Mouse (Mus musculus) right cerebral cortex, adult 18-20 months (tissue): ENCODE data around the gene Zbp1.

Source experiments
- DNase-seq: peaks from one replicate; pipeline ENCODE4 v3.0.0; 2022; ENCODE audit warnings: mixed read lengths

Gene Zbp1

GRCm38 (mm10) chr2:173175703-173176102 lies 43.0 kb downstream of the Zbp1 start:
- no peak for DNase-seq

GRCm38 (mm10) chr2:173174569-173174968 lies 44.2 kb downstream of the Zbp1 start:
- no peak for DNase-seq

GRCm38 (mm10) chr2:173173521-173174511 lies 44.9 kb downstream of the Zbp1 start:
- peak; percentile 83 for DNase-seq

GRCm38 (mm10) chr2:173173008-173173407 lies 45.7 kb downstream of the Zbp1 start:
- DNase-seq = no peak

DNA sequence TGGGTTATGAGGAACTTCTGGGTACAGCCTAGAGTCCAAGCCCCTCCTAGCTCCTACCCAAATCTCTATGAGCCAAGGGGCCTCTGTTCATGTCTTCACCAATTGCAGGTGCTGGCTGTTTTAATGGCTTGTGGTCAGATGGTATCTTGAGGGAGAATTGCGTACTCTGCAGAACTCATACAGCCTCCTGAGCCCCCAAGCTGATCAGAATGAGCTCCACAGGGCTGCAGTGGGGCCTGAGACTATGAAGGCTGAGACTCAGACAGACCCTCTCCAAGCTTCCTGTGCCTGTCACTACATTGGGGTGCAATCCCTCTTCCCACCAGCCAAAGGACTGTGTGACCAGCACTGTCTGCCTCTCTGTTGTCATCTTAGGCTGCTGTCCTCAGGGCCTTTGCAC lies 46.3 kb downstream of the Zbp1 start:
- DNase-seq = no peak

DNA sequence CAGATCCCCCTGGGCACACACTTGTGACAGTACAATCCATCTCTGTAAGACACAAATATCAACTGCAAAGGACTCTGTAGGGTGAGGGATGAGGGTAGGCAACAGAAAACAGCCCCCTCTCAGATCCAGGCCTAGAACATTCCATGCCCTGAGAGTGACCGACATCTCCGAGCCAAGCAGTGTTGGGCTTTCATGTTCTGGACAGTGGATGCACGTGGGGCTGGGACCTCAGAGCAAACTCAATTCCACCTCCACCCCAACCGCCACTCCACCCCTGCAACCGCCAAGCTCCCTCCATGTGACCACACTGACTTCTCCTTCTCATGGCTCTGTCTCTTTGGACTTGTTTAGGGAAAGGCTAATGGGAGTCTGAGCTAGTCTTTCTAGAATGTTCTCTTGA lies 46.8 kb downstream of the Zbp1 start:
- no peak for DNase-seq

DNA sequence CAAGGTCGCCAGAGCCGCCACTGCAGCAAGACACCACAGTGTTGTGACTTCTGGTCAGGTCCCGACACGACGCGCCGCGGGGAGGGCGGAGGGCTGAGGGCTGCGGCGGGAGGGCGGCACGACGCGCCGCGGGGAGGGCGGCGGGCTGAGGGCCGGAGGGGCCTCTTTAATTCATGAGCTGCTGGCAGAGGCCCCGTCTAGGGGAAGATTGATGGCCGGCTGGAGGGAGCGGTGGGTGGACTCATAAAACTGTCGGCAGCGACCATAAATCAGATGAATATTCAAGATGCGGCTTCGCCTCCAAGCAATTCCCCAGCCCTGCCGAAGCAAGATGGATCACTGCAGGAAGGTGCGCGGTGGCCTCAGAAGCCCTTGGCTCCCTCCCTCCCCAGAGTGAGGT lies 47.3 kb downstream of the Zbp1 start:
- DNase-seq = peak; percentile 51

DNA sequence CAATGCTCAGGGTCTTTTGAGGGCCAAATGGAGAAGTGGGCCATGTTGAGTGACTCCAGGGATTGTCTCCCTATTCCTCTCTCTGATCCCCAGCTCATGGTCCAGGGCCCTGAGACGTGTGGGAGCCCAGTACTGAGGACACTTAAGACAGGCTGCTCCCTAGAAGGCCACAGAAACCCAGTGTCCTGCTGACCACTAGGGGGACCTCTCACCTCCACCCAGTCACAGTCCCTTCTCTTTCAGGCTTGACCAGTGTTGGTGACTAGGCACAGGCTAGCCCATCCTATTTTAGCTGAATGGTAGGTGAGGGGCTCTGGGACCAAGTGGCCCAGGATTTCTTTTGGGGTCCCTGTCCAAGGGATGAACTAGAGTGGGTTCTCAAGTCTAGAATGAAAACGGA lies 48.0 kb downstream of the Zbp1 start:
- DNase-seq = no peak

DNA sequence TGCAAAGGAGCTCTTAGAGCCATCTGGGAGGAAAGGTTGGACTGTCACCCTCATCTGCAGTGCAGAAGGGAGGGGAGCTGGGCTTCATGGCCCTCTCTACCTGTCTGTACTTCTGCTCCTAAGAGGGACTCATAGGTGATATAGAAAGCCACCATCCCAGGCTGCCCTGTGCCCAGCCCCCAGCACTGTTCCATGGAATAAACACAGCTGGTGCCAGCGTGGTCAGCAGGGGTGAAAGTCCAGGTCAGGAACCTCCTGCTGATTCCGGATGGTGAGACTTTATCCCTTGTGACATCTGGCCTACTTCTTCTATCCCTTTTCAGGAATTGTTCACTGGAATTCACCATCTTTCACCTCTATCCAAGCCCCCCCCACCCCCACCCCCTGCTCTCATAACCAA lies 48.6 kb downstream of the Zbp1 start:
- no peak for DNase-seq

DNA sequence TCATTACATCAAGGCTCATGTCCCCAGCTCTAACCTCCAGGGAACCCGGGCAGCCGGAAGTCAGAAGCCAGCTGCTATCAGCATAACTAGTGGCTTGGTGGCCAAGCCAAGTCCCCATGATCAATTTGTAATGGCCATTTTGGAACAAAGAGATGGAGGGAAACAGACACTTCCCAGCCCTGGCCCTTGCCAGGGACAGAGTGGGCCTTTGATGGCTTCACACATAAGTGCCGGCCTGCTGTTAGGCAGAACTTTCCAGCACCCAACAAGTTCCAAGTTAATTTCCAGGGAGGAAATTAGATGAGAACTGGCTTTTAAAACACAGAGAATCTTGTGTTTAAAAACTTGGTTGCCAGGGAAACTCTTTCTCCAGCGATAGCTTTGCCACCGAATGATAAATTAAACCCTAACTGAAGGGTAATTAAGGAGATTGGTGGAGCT lies 50.3 kb downstream of the Zbp1 start:
- no peak for DNase-seq

DNA sequence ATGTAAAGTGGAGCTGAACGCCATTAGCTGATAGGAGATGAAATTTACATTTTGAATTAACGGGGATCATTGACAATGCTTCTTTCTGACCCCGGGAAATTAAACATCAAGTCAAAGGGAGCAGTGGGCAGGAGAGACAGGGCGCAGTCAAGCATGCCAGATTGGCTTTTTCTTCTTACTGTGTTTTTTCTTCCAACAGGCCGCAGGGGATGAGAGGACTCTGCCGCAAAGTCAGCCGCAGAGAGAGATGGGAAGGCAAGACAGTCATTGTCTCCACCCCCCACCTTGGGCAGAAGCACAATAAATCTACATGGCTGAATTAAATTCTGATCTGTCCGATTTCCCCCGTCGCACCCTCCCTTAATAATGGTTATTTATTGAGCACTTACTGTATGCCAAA lies 53.4 kb downstream of the Zbp1 start:
- no peak for DNase-seq

- DNase-seq = no peak
Measured at GRCm38 (mm10) chr2:173164946-173165345, 53.8 kb downstream of the Zbp1 start.

DNA sequence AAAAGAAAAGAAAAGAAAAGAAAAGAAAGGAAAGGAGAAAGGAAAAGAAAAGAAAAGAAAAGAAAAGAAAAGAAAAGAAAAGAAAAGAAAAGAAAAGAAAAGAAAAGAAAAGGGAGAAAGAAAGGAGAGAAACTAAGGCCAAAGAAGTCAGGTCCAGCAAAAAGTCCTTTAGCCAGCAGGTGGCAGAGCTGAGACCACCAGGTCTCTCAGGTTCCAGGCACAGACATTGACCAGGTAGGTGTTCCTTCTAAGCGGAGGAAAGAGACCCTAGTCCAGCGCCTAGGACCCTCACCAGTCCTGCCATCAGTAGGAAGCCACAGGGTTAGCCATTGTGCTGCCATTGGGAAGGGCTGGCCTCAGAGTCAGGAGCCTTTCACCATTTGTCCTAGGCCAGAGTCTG lies 54.4 kb downstream of the Zbp1 start:
- DNase-seq = no peak

- DNase-seq = no peak
Measured at GRCm38 (mm10) chr2:173163380-173163779, 55.3 kb downstream of the Zbp1 start.

DNA sequence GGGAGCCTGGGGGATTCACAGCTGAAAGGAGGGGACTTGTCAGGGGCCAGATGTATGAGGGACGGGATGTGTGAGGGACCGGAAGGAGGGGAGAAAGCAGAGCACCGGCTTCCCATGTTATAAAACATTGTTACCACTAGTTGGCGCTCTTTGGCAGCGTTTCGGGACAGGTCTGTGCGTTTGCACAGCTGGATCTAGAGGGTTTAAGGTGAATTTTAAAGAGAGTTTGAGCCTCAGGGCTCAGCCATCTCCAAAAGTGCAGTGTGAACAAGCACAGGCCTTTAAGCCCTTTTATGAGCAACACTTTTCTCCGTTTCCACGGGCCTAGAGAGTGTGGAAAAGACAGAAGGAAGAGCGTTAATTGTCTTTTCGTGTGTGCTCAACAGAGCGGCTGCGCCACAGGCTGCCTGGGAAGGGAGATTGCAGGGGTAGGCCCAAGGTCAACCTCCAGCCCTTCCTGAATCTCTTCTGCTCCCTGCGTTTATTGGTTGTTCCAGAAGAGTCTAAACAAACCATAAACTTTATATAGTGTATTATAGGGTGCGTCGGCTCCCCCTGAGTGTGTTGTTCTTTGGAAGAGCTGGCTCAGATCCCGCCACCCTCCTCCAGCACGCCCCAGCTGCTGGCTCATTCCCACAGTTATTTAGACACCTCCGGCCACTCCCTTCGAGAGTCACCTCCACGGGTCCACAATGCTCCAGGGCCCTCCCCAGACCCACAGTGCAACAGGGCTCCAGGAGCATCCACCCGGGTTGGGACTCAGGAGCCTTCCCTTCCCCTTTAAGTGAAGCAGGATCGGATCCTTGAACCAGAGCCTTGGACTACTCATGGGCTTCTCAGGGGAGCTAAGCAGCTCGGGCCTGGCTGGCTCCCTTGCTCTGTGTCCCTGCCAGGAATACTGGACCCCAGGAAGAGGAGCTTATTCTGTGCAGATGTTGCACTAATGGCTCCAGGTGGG lies 59.1 kb downstream of the Zbp1 start:
- DNase-seq = peak; percentile 30

DNA sequence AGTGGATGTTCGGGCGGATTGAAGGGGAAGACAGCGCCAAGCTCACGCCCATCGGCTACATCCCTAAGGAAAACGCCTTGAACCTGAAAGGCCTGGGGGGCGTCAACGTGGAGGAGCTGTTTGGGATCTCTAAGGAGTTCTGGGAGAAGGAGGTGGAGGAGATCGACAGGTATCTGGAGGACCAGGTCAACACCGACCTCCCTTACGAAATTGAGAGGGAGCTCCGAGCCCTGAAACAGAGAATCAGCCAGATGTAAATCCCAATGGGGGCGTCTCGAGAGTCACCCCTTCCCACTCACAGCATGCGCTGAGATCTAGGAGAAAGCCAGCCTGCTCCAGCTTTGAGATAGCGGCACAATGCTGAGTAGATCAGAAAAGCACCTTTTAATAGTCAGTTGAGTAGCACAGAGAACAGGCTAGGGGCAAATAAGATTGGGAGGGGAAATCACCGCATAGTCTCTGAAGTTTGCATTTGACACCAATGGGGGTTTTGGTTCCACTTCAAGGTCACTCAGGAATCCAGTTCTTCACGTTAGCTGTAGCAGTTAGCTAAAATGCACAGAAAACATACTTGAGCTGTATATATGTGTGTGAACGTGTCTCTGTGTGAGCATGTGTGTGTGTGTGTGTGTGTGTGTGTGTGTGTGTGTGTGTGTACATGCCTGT lies 60.2 kb downstream of the Zbp1 start:
- no peak for DNase-seq

DNA sequence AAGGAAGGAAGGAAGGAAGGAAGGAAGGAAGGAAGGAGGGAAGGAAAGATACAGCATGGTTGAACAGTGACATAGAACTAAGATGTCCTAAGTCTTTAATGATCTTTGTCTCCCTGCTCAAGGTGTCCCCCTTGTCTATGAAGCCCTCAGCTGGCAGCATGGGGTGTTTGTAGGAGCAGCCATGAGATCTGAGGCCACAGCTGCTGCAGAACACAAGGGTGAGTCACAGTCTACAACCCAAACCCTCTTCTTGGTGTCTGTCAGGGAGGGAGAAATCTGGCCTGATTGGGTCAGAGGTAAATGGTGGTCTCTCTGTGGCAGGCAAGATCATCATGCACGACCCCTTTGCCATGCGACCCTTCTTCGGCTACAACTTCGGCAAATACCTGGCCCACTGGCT lies 60.9 kb downstream of the Zbp1 start:
- DNase-seq = no peak

DNA sequence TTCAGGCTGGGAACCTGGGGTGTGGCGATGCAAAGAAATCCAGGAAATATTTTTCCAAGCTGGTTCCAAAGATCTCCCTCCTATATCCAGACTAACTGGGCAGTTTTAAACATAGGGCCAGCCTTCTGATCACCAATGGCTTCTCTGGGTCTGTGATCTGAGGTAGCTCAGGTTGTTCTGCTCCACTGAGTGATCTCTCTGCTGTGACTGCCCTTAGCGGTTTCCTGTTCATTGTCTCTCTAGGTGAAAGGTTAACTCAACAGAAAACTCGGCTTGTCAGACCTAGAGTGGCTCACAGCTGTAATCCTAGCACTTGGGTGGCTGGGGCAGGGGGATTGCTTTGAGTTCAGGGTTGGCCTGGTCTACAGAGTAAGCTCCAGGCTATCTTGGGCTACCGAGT lies 61.3 kb downstream of the Zbp1 start:
- no peak for DNase-seq

DNA sequence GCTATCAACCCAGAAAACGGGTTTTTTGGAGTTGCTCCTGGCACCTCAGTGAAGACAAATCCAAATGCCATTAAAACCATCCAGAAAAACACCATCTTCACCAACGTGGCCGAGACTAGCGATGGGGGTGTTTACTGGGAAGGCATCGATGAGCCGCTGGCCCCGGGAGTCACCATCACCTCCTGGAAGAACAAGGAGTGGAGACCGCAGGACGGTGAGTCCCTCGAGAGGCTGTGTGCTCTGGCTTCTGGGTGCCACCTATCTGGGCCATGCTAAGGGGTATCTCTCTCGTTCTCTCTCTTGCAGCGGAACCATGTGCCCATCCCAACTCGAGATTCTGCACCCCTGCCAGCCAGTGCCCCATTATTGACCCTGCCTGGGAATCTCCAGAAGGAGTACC lies 61.8 kb downstream of the Zbp1 start:
- DNase-seq = no peak
